Mouse (Mus musculus): ENCODE measurements around the gene Cdc42ep4. TPM values are rescaled to one million over a fixed set of nuclear protein-coding genes. Genes with fewer than 3 reads are reported as not detected.
A peak's percentile ranks its signal among the peaks of the same experiment; 100 is the strongest.

Cdc42ep4 gene
- polyA plus RNA-seq, 1 experiment from 2014 or later: 106 TPM

DNA sequence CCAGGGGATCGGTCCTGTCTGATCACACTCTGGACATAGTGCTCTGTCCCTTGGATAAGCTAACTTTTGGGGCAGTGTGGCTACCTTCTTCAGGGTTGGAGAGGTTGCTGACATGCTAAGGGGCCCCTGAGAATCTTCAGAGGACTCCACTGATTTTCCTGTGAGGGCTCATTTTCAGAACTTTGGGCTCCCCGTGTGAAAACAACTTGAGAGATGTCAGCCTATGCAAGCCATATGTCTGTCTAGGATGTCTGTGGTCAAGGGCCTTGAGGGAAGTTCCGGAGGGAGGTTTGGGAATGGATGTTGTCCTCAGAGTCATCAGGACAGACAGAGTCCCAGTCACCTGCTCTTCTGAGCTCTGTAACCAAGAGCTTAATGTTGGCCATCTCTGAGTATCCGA lies 34.7 kb upstream of the Cdc42ep4 start:
- Histone ChIP-seq H3K9ac (peak overlapping the region; percentile 63), H3K27ac (peak overlapping the region; percentile 98), H3K27me3 (no peaks in the 10 kb centered on the region), H3K4me2 (replicated peaks) (peak overlapping the region; percentile 53), H3K36me3 (no peaks in the 10 kb centered on the region), H3K4me1 (peaks cover 68% of the 10 kb centered on the region), H3K9me3 (replicated peaks) (no peaks in the 10 kb centered on the region), H3K4me3 (peak overlapping the region; percentile 25)
- WGBS: 29% methylated on average over 4 of the region's 4 CpGs
- no peak for ATAC-seq (ENCODE audit: low FRiP score)

DNA sequence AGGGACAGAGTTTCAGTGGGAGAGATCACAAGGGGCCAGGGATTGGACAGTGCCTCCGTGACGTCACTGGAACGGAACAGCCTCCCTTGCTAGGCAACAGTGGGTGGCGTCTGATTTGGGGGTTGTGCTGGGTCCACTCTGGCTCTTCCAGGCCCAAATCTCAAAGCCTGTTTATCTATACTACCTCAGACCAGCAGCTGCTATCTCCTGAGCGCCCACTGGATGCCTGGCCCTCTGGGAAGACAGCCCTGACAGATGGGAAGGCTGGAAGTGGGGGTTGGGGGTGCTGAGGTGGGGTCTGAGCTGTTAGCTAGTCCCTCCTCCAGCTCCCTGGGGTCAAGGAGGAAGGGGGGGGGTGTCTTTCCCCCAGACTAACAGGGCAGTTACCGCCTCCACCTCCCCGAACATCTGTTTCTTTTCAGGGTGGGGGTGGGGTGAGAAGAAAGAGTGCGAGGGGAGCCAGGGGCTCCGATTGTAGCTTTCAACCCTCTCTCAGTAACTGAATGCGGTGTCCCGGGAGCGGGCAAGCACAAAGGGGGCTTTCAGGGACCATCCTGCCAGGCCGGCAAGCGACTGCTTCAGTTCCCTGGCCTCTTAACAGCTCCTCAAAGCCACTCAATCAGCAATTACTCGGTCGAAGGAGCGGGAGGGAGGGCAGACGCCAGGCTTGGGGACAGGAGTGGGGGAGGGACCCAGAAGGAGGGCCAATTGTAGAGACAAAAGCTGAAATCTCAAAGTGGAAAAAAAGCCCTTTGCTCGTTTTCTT lies 33.9 kb upstream of the Cdc42ep4 start:
- Histone ChIP-seq H3K4me2 (replicated peaks) (peak overlapping the region; percentile 53), H3K4me3 (peak overlapping the region; percentile 25), H3K9ac (peak overlapping the region; percentile 63), H3K4me1 (peaks cover 67% of the 10 kb centered on the region), H3K27ac (peak overlapping the region; percentile 98), H3K9me3 (replicated peaks) (no peaks in the 10 kb centered on the region), H3K36me3 (no peaks in the 10 kb centered on the region), H3K27me3 (no peaks in the 10 kb centered on the region)
- WGBS: under 1% methylated on average over 19 of the region's 19 CpGs
- peak; percentile 92 for ATAC-seq (ENCODE audit: low FRiP score)

DNA sequence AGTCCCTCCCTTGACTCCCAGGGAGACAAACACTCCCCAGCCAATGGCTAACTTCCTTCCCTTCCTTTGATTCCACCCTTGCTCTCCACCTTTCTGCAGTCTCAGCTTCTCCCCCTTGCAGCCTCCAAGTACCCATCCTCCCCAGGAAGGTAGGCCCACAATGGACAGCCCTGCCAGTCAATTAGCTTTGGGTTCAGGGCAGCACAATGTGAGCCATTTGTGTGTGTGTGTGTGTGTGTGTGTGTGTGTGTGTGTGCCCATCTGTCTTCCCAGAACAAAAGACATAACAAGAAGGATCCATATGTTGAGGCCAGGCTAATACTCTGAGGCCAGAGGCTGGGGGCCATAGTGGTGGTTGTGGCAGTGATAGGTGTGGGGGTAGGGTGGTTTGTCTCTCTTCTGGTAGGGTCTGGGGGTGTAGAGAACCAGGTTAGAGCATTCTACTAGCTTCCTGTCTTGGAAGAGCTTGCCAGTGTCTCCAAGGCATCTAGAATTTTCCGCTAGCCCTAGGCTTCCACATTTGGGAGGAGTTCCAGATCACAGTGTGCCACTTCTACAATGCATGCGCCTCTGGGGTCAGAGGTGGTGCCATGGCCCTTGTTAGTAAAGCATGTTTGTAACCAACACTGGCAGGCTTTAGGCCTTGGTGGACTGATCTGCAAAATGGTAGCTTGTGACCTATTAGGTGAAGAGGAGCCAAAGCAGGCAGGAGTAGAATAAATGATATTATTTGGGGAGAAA lies 33.1 kb upstream of the Cdc42ep4 start:
- no peak overlapping the region for H3K9ac ChIP-seq
- peak; percentile 23; the same call in 1 of the 2 replicates for ATAC-seq (ENCODE audit: low FRiP score)
- H3K9me3 ChIP-seq (replicated peaks): no peaks in the 10 kb centered on the region
- H3K36me3 ChIP-seq: no peaks in the 10 kb centered on the region
- no peak overlapping the region for H3K4me3 ChIP-seq
- H3K4me2 ChIP-seq (replicated peaks): peak overlapping the region; percentile 53
- peak overlapping the region; percentile 98 for H3K27ac ChIP-seq
- WGBS: 12% methylated on average over 2 of the region's 2 CpGs
- no peaks in the 10 kb centered on the region for H3K27me3 ChIP-seq
- peaks cover 72% of the 10 kb centered on the region for H3K4me1 ChIP-seq

DNA sequence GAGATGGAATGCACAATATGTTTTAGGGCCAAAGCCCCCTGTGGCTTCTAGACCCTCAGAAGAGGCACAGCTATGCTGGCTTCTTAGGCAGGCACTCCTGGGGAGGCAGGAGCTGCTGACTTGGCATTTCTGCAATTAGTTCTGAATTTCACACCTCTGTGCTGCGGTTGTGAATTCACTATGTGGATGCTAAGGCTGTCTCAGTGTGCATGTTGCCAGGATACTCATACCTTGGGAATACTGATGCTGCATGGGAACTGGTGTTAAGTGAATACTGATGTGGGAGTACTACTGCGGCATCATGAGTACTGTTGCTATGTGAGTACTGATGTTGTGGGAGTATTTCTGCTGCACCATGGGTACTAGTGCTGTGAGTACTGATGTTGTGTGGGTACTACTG lies 30.8 kb upstream of the Cdc42ep4 start:
- Histone ChIP-seq H3K9me3 (replicated peaks) (no peaks in the 10 kb centered on the region), H3K9ac (no peak overlapping the region), H3K4me3 (no peak overlapping the region), H3K4me2 (replicated peaks) (no peak overlapping the region), H3K4me1 (peaks cover 72% of the 10 kb centered on the region), H3K27ac (peak overlapping the region; percentile 24), H3K27me3 (no peaks in the 10 kb centered on the region), H3K36me3 (no peaks in the 10 kb centered on the region)
- 73% methylated on average over 2 of the region's 2 CpGs for WGBS
- no peak for ATAC-seq (ENCODE audit: low FRiP score)

DNA sequence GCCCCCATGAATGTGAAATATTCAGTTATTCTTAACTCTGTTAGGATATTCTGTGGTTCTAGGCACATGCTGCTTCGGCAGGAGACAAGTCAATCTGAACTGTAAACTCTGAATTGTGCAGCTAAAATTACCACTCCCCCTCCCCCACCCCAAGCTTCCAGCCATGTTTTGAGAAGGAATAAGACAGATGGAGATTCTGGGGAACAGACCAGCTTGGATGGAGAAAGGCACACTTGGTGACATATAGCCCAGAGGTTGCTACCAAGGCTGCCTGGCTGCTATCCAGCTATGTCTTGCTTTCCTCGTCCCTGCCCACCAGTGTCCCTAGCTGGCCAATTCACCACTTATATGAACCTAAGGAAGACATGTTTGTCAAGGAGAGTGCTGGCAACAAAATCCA lies 30.3 kb upstream of the Cdc42ep4 start:
- Histone ChIP-seq H3K4me2 (replicated peaks) (no peak overlapping the region), H3K4me1 (peaks cover 71% of the 10 kb centered on the region), H3K4me3 (no peak overlapping the region), H3K9me3 (replicated peaks) (no peaks in the 10 kb centered on the region), H3K9ac (no peak overlapping the region), H3K27me3 (no peaks in the 10 kb centered on the region), H3K27ac (peak overlapping the region; percentile 24), H3K36me3 (no peaks in the 10 kb centered on the region)
- WGBS: 47% methylated on average over 2 of the region's 2 CpGs
- no peak for ATAC-seq (ENCODE audit: low FRiP score)

DNA sequence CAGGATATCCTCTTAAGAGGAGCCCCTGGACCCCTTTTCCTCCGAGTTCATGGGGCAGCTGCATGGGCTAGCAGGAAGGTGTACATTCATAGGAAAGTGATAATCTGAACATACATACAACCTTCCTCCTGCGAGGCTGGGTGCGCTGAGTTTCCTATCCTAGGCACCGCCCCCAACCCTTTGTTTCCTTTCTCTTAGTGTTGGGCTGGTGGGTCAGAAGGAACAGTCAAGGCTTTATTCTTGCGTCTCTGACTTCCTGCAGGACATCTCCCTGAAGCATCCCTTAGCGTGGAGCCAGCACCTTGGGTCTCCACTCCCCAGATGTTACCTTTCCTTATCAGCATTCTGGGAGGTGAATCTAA lies 28.0 kb upstream of the Cdc42ep4 start:
- no peak overlapping the region for H3K4me3 ChIP-seq
- H3K9me3 ChIP-seq (replicated peaks): no peaks in the 10 kb centered on the region
- WGBS: 20% methylated on average over 6 of the region's 6 CpGs
- no peaks in the 10 kb centered on the region for H3K36me3 ChIP-seq
- no peaks in the 10 kb centered on the region for H3K27me3 ChIP-seq
- 0 out of 2 replicates have a peak overlapping the region, but pooled peaks have one; percentile 4 for H3K4me2 ChIP-seq (replicated peaks)
- H3K4me1 ChIP-seq: peaks cover 51% of the 10 kb centered on the region
- no peak for ATAC-seq (ENCODE audit: low FRiP score)
- H3K9ac ChIP-seq: no peak overlapping the region
- 0 out of 2 replicates have a peak overlapping the region, but pooled peaks have one; percentile 44 for H3K27ac ChIP-seq

DNA sequence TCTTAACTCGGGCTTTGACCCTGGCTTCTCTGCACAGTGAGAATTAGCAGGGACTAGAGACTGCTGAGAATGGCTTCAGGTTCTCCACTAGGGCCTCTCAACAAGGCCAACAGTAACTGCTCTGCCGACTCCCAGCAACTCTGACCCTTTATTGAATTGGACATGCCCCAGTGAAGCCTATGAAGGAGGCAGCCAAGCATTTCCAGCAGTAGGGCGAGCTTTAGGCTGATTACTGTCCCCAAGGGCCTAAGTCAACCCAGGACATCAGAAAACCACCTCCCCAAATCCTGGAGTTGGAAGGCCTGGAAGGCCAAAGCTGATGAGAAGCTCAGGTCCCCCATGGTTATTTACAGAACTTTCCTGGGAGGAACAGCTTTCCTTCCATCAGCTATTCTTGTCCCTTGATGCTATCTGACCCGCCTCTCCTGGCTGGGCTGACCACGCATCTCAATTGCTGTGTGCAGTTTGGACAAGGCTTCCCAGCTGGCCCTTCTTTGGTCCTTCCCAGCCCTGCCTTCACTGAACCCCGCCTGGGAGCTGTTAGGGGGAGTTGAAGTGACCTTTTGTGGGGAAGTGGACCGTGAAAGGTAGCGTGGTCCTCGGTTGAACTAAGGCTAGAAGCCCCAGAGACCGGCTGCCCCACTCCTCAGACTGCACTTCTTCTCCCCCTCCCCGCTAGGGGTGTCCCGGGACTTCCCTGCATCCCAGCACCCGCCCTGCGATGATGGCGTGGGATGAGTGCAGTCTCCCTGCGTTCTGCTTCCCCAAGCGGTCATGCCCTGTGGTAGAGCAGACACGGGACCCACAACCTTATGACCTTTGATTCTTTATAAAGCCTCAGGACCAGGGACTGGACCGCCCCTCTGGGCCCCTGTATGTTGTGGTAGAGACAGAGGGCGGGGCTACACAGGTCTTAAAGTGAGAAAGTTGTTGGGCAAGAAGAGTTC lies 27.3 kb upstream of the Cdc42ep4 start:
- Histone ChIP-seq H3K4me1 (peaks cover 47% of the 10 kb centered on the region), H3K9ac (no peak overlapping the region), H3K36me3 (no peaks in the 10 kb centered on the region), H3K27ac (peak overlapping the region; percentile 44), H3K27me3 (no peaks in the 10 kb centered on the region), H3K4me2 (replicated peaks) (0 out of 2 replicates have a peak overlapping the region, but pooled peaks have one; percentile 4), H3K9me3 (replicated peaks) (no peaks in the 10 kb centered on the region), H3K4me3 (no peak overlapping the region)
- peak; percentile 27; the same call in 1 of the 2 replicates for ATAC-seq (ENCODE audit: low FRiP score)
- WGBS: 14% methylated on average over 20 of the region's 20 CpGs

DNA sequence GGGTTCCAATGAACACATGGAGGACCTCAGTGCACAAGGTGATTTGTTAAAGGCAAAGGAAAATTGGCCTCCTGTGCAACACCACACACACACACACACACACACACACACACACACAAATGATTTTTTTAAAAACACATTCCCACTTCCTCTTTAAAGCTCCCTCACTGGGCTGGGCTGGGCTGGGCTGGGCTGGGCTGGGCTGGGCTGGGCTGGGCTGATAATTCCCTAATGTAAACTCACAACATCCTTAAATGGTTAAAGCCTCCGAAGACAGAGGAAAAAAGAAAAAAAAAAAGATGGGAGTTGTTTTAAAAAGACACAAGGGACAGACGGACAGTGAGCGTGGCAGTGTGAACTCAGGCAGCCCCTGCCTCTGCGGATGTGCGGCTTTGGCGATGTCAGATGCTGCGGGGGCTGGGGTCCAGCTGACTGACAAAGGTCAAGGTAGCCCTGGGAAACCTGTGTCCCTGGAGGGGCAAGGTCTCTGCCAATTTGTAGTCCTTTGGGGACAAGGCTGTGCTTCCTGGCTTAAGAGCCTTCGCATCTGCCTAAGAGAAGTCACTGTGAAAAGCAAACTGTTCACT lies 26.3 kb upstream of the Cdc42ep4 start:
- Histone ChIP-seq H3K9me3 (replicated peaks) (no peaks in the 10 kb centered on the region), H3K27ac (peak overlapping the region; percentile 57; the same call in 1 of the 2 replicates), H3K27me3 (no peaks in the 10 kb centered on the region), H3K9ac (no peak overlapping the region), H3K4me1 (peaks cover 47% of the 10 kb centered on the region), H3K36me3 (no peaks in the 10 kb centered on the region), H3K4me2 (replicated peaks) (no peak overlapping the region), H3K4me3 (no peak overlapping the region)
- WGBS: 42% methylated on average over 8 of the region's 8 CpGs
- ATAC-seq (ENCODE audit: low FRiP score): no peak

DNA sequence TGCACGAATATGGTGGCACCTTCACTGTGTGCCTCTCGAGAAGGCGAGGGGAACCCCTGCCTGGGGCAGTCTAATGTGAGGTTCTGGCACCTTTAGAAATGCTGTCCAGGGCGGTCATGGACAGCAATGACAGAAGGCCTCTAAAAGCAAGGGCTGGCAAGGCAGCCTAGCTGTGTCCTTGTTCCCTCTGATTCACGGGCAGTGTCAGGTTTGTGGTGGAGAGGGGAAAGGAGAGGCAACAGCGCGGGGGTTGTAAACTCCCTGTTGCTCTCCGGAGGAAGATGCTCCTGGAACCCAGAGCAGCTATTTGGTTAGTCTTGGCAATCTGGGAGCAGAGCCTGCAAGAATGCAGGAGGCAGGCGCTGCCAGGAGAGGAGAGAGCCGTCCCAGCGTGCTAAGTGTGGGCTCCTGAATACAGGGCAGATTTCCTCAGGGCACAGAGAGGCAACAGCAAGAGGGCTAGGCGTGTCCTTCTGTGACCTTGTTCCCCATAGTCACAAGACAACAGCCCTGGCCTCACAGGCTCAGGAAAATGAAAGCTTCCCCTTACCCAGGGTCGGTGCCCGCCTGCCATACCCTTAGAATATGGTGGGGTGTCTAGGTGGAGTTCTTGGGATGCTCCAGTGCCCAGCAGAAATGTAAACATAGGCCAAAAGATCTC lies 25.3 kb upstream of the Cdc42ep4 start:
- H3K4me2 ChIP-seq (replicated peaks): no peak overlapping the region
- H3K9me3 ChIP-seq (replicated peaks): no peaks in the 10 kb centered on the region
- no peak overlapping the region for H3K9ac ChIP-seq
- ATAC-seq (ENCODE audit: low FRiP score): no peak
- H3K4me1 ChIP-seq: peaks cover 40% of the 10 kb centered on the region
- H3K27me3 ChIP-seq: no peaks in the 10 kb centered on the region
- H3K27ac ChIP-seq: 0 out of 2 replicates have a peak overlapping the region, but pooled peaks have one; percentile 17
- no peaks in the 10 kb centered on the region for H3K36me3 ChIP-seq
- WGBS: 68% methylated on average over 14 of the region's 14 CpGs
- H3K4me3 ChIP-seq: no peak overlapping the region

DNA sequence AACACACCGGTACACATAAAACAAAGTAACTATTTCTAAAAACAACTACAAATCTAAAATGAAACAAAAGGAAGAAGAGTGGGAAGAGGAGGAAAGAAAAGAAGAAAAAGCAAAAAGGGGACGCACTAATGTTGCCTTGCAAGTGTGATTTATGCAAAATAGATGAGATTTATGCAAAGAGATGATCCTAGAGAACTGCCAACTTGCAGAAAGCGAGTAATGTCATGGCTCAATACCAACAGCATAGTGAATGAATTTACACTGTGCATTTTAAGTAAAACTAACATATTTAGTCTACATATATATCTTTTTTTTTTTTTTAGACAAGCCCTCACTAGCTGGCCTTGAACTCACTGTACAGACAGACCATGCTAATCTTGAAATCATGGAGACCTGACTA lies 23.1 kb upstream of the Cdc42ep4 start:
- Histone ChIP-seq H3K4me3 (no peak overlapping the region), H3K9me3 (replicated peaks) (no peaks in the 10 kb centered on the region), H3K4me2 (replicated peaks) (no peak overlapping the region), H3K4me1 (peaks cover 26% of the 10 kb centered on the region), H3K9ac (no peak overlapping the region), H3K27ac (no peak overlapping the region), H3K36me3 (no peaks in the 10 kb centered on the region), H3K27me3 (no peaks in the 10 kb centered on the region)
- WGBS: 85% methylated on average over 3 of the region's 3 CpGs
- no peak for ATAC-seq (ENCODE audit: low FRiP score)

DNA sequence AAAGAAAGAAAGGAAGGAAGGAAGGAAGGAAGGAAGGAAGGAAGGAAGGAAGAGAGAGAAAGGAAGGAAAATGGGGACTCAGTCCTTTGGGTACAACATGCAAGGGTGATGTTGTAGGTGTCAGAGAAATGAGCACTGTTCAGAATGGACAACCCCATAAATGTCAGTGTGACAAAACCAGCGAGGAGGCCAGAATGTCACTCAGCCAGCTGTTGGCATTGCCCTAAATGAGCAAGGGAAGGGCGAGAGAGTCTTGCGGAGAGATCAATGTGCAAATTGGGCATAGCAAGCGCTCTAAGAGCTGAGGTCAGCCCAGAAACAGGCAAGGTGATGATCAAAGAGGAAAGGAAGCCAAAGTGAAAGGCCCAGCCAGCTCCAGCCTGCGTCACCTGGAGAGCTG lies 21.5 kb upstream of the Cdc42ep4 start:
- Histone ChIP-seq H3K4me3 (no peak overlapping the region), H3K4me2 (replicated peaks) (no peak overlapping the region), H3K4me1 (peaks cover 13% of the 10 kb centered on the region), H3K27ac (no peak overlapping the region), H3K36me3 (no peaks in the 10 kb centered on the region), H3K9ac (no peak overlapping the region), H3K27me3 (no peaks in the 10 kb centered on the region), H3K9me3 (replicated peaks) (no peaks in the 10 kb centered on the region)
- ATAC-seq (ENCODE audit: low FRiP score): no peak
- 84% methylated on average over 5 of the region's 5 CpGs for WGBS
